Mouse (Mus musculus): ENCODE measurements around the gene Bscl2. TPM values are rescaled to one million over a fixed set of nuclear protein-coding genes. Genes with fewer than 3 reads are reported as not detected.

The Bscl2 gene
- 161 TPM for polyA plus RNA-seq (2014; fragmentation: Illumina TruSeq; extraction: RNeasy Lipid Tissue Mini Kit (QIAGEN cat#74804); ENCODE audit: low read depth, low replicate concordance)

DNA sequence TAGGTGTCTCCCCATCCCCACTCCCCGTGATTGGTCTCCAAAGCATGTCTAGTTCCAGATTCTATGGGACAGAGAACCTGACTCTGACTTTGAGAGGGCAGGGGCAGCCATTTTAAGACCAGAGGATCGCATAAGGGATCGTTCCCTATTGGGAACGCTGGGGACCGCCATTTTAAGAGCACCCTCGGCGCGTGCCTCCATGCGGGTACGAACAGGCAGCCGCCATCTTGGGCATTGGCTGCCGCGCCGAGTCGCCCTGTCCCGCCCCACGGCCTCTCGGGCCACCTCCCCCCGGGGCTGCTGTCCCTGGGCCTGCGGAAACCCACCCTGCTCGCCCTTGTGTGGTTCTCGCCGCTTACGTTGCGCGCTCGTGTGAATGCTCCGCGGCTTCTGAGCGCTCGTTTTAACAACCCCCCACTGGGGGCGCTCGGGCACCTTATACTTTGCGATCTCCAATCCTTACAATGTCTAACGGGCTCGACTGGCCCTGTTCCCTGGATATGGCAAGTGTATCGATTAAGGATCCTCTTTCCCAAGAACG is at the start of gene Bscl2:
Gene Bscl2, plus strand, starts transcription at position 217 of the 541 bp plus-strand sequence.

DNA sequence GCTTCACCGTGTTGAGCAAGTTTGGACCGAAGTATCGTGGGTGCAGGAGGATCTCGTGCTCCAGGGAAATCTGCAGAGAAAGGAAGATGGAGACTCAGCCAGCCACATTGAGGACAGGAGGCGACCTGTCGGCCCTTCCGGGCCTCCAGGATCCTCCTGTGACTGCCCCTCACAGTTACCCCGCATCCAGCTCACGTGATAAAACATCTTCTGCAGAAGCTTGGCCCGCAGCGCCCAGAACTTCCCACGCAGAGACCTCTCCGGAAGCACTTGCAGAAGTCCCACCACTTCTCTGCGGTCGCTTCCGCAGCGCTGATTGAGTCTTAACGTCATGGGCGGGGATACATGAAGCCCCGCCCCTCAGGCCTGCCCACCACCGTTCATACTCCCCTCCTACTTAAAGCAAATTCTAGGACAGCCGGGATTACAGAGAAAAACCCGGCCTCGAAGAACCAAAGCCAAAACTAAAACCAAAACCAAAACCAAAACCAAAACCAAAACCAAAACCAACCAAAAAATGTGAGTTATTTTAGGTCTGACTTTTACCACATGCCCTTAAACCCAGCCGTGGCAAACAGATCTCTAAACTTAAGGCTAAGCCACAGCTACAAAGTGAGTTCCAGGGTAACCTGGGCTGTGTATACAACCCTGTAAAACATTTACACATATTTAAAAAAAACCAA is 38.9 kb upstream of the Bscl2 start, which contains the start of gene Polr2g:
Gene Polr2g, minus strand, starts transcription at position 314 of the 683 bp plus-strand sequence.

DNA sequence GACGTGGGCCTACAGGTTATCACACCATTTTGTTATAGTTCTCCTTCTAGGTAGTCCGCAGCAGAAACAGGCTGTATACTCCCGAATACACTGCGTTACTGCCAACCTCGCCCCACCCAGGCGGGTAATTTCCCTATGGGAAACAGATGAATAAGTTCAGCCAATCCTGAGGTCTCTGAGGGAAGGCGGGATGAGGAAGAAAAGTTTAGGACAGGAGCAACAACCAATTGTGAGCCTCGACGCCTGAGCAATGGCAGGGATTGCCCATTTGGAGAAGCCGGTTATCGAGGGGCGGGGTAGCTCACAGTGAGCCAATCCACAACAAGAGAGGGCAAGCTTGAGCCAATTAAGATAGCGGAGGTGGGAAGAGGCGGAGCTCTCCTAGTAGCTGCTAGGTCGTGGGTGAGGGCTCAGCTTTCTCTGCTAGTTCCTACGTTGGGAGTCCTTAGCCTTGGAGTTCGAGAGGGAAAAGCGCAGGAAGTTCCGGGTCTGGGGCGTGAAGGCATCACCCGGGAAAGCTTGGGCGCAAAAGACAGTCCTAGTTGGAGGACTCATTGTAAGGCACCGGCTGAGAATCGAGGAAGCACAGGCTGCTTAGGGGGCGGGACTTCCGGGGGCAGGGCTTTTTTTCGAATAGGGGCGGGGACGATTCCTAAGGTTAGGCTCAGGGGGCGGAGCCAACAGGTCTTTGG is 35.0 kb upstream of the Bscl2 start, which contains the start of gene Zbtb3:
Gene Zbtb3, plus strand, starts transcription at position 426 of the 692 bp plus-strand sequence.

GRCm38 (mm10) chr19:8818801-8819595 is 18.3 kb upstream of the Bscl2 start, which contains the start of gene Ttc9c:
Ttc9c (minus strand) TSS chr19:8819333.

GRCm38 (mm10) chr19:8819596-8820423 is 17.5 kb upstream of the Bscl2 start, which contains the start of gene Hnrnpul2:
Hnrnpul2 (plus strand) TSS chr19:8820010.

DNA sequence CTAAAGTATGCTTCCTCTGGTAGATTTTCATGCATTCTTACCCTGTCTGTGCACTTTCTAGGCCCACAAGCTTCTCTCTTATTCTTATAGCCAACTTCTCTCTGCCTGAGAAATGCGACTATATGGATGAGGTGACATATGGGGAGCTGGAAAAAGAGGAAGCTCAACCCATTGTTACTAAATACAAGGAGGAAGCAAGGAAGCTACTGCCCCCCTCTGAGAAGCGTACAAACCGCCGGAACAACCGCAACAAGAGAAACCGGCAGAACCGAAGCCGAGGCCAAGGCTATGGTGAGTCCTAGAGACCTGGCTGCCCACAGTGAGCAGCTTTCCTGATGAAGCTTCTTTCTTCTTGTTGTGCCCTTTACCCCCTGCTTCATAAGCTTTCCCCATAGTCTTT is 7.6 kb upstream of the Bscl2 start, which contains the start of gene AC129217.1:
Gene AC129217.1, plus strand, starts transcription at position 114 of the 400 bp plus-strand sequence.

DNA sequence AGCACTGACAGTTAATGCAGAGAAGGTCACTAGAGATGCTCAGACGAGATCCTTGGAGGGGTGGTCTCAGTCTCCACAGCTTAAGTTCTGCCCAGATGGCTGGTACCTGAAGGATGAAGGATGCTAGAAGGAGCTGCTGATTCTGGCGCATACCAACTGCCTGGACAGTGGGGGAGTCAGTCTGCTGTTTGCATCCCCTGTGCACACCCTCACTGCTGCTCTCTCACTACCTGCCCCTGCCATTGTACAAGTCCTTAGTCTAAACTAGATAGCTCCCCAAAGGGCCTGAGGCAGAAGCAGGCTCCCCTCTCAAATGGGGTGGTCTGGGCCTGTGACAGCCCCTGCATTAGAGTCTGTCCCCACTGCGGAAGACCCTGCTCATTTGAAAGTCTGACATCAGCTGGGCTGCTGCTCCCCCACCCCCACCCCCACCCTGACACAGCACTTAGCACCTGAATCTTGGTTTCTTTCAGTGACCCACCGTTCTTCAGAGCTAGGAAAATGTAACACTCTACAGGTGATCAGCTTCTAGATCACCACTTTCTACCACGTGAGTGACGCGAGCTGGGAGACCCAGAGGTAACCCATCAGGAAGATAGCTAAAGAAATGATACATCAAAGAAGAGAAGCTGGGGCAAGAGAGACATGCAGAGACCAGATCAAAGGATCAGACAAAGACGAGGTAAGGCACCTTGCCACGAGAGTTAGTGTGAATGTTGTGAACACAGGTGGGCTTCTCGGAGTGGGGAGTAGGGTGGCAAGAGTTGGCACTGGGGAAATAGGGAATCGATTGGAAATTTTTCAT is 2.0 kb downstream of the Bscl2 start, which contains the start of gene Gng3:
Gene Gng3, minus strand, starts transcription at position 92 of the 805 bp plus-strand sequence.

GRCm38 (mm10) chr19:8850402-8850901 is 13.2 kb downstream of the Bscl2 start, which contains the start of gene Lrrn4cl:
Lrrn4cl (plus strand) TSS chr19:8850768.

DNA sequence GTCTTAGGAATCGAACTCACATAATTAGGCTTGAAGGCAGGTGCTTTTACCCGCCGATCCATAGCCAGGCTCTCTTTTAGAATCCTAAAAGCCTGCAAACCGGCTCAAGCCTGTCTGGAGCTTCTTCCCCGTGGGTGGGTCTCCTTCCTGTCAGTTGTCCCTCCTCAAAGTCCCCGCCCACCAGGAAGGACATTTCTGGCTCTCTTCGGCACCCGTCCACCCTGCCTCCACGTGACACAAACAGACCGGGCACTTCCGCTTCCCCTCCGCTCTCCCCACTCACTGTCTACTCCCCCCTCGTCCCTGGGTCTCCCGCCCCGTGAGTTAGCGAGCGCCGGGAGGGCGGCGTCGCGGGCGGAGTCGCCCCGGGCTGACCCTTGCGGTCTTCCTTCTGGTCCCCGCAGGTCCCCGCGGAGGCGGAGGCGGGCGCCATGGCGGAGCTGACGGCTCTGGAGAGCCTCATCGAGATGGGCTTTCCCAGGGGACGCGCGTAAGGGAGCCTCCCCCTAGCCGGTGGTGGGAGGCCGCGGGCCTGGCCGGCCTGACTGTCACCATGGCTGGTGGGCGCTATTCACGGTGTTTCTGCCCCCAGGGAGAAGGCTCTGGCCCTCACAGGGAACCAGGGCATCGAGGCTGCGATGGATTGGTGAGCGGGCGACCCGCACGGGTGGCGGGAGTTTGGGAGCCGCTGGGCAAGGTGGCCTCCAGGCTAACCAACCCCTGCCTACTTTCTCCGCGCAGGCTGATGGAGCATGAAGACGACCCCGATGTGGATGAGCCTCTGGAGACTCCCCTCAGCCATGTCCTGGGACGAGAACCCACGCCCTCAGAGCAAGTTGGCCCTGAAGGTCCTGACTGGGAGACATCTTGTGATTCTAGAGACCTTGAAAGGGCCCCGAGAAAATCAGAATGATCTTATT is 34.3 kb downstream of the Bscl2 start, which contains the start of gene Ubxn1:
Gene Ubxn1, plus strand, starts transcription at position 230 of the 920 bp plus-strand sequence.

DNA sequence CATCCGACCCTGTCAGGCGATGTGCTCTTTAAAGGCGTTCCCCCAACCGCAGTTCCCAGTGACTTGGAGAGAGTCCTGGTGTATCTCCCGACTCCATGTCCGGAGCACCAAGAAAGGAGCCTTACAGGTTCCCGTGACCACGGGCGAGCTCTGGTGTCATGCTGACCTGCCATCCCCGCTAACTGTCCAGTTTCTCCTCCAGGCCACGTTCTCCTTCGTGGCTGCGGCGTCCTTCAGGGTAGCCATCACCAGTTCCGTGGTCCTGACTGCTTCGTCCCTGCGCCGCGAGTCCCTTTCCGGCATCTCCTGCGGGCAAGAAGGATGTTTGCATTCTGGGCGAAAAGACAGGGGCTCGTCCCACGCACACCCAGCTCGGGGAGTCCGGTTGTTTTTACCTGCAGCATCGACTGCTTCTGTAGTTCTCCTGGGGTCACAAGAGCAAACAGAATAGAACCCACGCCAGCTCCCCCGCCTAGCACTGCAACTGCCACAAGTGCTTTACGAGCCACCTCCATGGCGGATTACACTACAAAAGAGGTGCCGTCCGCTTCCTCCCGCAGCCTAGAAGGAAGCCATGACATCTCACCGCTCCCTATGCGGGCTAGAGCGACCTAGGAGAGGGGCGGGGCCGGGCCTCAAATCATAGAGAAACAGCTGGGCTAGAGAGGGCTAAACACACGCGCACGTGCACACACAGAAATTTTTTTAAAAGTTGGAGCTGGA is 43.2 kb downstream of the Bscl2 start, which contains the start of gene Uqcc3:
Gene Uqcc3, minus strand, starts transcription at position 613 of the 723 bp plus-strand sequence.

DNA sequence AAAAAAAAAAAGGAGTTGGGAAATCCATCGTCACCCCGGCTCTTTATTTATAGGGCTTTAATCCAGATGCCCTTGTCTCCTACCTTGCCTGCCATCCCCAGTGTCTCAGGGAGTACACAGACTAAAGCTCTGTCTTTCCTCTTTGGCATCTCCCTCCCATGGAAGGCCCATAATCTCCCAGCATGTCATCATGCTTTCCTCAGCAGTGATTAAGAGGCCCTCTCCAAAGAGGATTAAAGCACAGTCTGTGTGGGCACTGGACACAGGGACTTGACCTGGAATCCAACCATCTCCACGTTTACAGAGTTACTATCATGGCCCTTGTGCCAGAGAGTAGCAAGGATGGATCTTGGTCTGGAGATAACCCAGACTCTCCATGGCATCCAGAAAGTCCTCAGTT is 46.3 kb downstream of the Bscl2 start, which contains the start of the genes Lbhd1 and Gm49403:
Gene Lbhd1, plus strand, starts transcription at position 117 of the 400 bp plus-strand sequence.
Gene Gm49403, plus strand, starts transcription at position 315 of the 400 bp plus-strand sequence.

GRCm38 (mm10) chr19:8888511-8889385 is 51.5 kb downstream of the Bscl2 start, which contains the start of the genes 1810009A15Rik and Gm49416:
1810009A15Rik (plus strand) TSS chr19:8888853.
Gm49416 (plus strand) TSS chr19:8888926.

DNA sequence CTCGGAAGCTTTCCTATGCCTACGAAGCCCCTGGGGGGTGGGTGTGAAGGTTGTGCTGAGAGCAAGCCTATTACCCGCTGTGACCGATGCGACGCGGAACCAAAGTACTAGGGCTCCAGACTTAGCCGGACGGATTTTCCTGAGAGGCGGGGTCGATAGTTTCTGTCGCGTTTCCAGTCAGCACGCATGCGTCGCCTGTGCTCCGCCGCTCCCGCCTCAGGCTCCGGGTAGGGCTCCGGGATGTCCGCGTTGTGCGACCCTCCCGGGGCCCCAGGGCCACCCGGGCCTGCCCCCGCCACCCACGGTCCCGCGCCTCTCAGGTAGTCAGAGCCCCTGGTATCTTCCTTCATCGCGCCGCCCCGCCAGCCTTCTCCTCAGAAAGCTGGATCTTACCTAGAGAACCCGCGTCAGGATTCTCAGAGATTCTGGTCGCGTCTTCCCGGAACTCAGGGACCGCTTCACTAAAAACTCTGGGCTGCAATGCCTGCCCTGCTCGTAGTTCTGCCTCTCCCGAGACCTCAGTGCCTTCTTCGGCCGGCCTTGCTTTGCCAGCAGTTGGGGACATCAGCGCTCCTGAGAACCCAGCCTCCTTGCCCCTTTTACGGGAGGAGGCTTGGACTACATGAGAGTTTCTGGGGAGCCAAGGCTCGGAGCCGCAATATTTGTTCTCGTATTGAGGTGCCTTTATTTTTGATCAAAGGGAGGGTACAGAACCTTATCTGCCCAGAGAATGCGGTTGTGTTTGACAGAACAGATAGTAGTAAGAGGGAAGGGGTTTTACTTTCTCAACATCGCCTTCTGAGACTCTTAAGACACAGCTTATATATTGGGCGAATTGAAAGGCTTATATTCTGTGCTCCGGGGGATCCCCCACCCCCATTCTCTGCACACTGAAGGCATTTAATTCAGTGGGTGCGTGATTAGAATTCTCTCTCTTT is 55.8 kb downstream of the Bscl2 start, which contains the start of gene Ints5:
Gene Ints5, plus strand, starts transcription at position 177 of the 938 bp plus-strand sequence.

GRCm38 (mm10) chr19:8897865-8898495 is 60.7 kb downstream of the Bscl2 start, which contains the start of gene Ganab:
Ganab (plus strand) TSS chr19:8898071.

